Mouse (Mus musculus): ENCODE data around the gene Sept9.

- no peak for TF ChIP-seq CTCF (IDR thresholded peaks at IDR 0.05; ENCODE audit: insufficient read depth, low read length)
- TF ChIP-seq POLR2A (IDR thresholded peaks at IDR 0.05; ENCODE audit: borderline replicate concordance, extremely low read depth, low read depth, low read length) = no peak
Measured at GRCm38 (mm10) chr11:117274973-117275372, 75.5 kb downstream of the Sept9 start.

All from lung, adult 2 months (tissue).